ENCODE assay signal across 8 mouse cellular contexts in the genomic region with DNA sequence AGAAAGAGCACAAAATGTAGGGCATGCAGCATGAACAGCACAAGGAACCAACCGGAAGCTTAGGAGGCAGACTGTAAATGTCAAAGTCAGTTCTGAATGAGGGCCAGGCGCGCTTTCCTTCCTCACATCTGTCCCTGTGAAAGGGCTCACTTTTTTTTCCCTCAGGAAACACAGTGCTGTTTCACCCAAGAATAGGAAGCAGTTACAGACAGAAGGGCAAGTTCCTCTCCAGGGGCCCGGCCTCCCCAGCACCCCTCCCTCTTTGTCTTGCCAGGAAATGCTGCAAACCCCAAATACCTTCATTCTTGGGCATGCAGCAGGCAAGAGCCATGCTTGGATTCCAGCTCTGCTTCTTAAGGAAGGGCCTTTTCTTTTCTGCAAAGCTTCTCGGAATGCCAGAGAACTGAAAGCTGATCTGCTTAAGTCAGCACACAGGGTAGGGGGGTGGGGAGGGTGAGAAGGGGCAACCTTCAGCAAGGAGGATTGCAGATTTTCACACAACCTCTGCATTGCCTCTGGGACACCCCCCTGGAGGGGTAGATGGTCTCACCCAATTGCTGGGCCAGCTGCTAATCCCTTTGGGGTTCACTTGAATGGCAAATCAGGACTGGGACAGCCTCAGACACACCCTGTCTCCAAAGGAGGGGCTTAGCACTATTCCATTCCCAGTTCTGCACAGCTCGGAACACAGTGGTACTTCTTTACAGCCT.
DNase-seq lines count a peak whose midpoint lies in the region; ATAC-seq lines count a peak whose summit lies in the region.

No protein-coding gene starts in this region.

- peaks cover 27% of the 10 kb centered on the region; the same call in 1 of the 2 replicates for H3K27me3 ChIP-seq in heart, embryonic 10.5 days (ENCODE audit: insufficient read depth, poor library complexity, severe bottlenecking)
- peaks cover 68% of the 10 kb centered on the region for H3K27me3 ChIP-seq in hindbrain, embryonic 12.5 days
- H3K27me3 ChIP-seq in midbrain, embryonic 10.5 days (ENCODE audit: low read depth, poor library complexity, severe bottlenecking): peaks cover 100% of the 10 kb centered on the region

- H3K27ac ChIP-seq in heart, embryonic 10.5 days: no peak overlapping the region
- H3K27ac ChIP-seq in hindbrain, embryonic 12.5 days: peak overlapping the region; percentile 68
- peak overlapping the region; percentile 86 for H3K27ac ChIP-seq in midbrain, embryonic 10.5 days (replicated peaks)

- H3K36me3 ChIP-seq in heart, embryonic 10.5 days: no peaks in the 10 kb centered on the region
- no peaks in the 10 kb centered on the region for H3K36me3 ChIP-seq in hindbrain, embryonic 12.5 days
- H3K36me3 ChIP-seq in midbrain, embryonic 10.5 days: no peaks in the 10 kb centered on the region

- no peak overlapping the region for H3K9ac ChIP-seq in hindbrain, embryonic 12.5 days

- H3K4me2 ChIP-seq in hindbrain, embryonic 12.5 days (replicated peaks): peak overlapping the region; percentile 36

- H3K9me3 ChIP-seq in heart, embryonic 10.5 days: no peaks in the 10 kb centered on the region
- no peaks in the 10 kb centered on the region for H3K9me3 ChIP-seq in hindbrain, embryonic 12.5 days (replicated peaks)
- no peaks in the 10 kb centered on the region for H3K9me3 ChIP-seq in midbrain, embryonic 10.5 days (replicated peaks)

- 24% methylated on average over 6 of the region's 6 CpGs for WGBS in heart, embryonic 10.5 days
- 43% methylated on average over 6 of the region's 6 CpGs for WGBS in hindbrain, embryonic 12.5 days
- 28% methylated on average over 6 of the region's 6 CpGs for WGBS in midbrain, embryonic 10.5 days

- ATAC-seq in hindbrain, embryonic 12.5 days (ENCODE audit: low FRiP score): peak; percentile 83

- no peak for DNase-seq in heart, embryonic 10.5 days (ENCODE audit: low spot score)
- no peak for DNase-seq in heart, adult 9 months (ENCODE audit: low spot score in 2 of 2)
- DNase-seq in embryo, embryonic 11 days: peak; percentile 71
- peak; percentile 83 for DNase-seq in midbrain, embryonic 10.5 days (ENCODE audit: low spot score)
- DNase-seq in cerebellum, postnatal 10 days: no peak
- no peak for DNase-seq in thymus, postnatal 4 days
- DNase-seq in thymus, postnatal 0 days (ENCODE audit: low spot score): no peak

- 0 out of 2 replicates have a peak overlapping the region, but pooled peaks have one; percentile 3 for H3K4me3 ChIP-seq in heart, embryonic 10.5 days
- H3K4me3 ChIP-seq in hindbrain, embryonic 12.5 days: no peak overlapping the region
- H3K4me3 ChIP-seq in midbrain, embryonic 10.5 days: peak overlapping the region; percentile 51

- 0 out of 2 replicates have a peak, but pooled peaks cover 9% of the 10 kb centered on the region for H3K4me1 ChIP-seq in heart, embryonic 10.5 days
- H3K4me1 ChIP-seq in hindbrain, embryonic 12.5 days: peaks cover 6% of the 10 kb centered on the region; the same call in 1 of the 2 replicates
- peaks cover 29% of the 10 kb centered on the region for H3K4me1 ChIP-seq in midbrain, embryonic 10.5 days

Comparison
In these comparisons a context has a peak if more than half of its experiments do, and no peak if none do; other contexts are left out.
1. DNase-seq: peak in embryo, embryonic 11 days (single experiment) and midbrain, embryonic 10.5 days (single experiment); none in heart, embryonic 10.5 days (single experiment), heart, adult 9 months (0 of 2), cerebellum, postnatal 10 days (0 of 2), thymus, postnatal 4 days (single experiment) and thymus, postnatal 0 days (single experiment).